Mouse (Mus musculus) fibroblast of lung, adult 2 months (primary cell): ENCODE results near the gene Mogat1.
"Not testable (repeated sequence)": the region's sequence is repeated elsewhere in the genome, so short reads cannot be mapped to it uniquely, and the experiment has no call there.

ENCODE experiments used
- DNase-seq: peaks from one replicate; pipeline ENCODE4 v3.0.0-alpha.2; 2011; ENCODE audit warnings: low read depth

The Mogat1 gene

GRCm38 (mm10) chr1:78510862-78511261 lies at the start of gene Mogat1:
Gene Mogat1 (plus strand): TSS chr1:78510991.
- DNase-seq, result no peak

- no peak for DNase-seq
Observed at GRCm38 (mm10) chr1:78472441-78472840, 38.4 kb upstream of the Mogat1 start.

DNA sequence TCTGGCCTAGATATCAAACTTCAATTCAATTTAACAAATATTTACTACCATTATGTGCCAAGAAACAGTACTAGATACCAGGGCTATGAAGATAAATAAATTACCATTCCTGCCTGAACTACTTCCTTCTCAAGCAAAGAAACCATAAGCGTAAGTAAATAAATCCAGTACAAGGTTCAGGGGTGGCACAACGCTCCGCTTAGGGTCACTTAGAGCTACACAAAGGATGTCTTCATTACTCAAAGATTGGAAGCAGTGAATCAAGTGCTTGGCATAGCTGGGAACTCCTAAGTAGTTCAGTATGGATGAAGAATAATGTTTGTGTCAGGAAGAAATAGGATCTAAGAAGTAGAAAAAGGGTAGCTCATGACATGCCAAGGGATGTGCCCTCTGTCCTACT lies 27.4 kb upstream of the Mogat1 start:
- no peak for DNase-seq

GRCm38 (mm10) chr1:78484361-78484760 lies 26.4 kb upstream of the Mogat1 start:
- peak; percentile 61 for DNase-seq

DNA sequence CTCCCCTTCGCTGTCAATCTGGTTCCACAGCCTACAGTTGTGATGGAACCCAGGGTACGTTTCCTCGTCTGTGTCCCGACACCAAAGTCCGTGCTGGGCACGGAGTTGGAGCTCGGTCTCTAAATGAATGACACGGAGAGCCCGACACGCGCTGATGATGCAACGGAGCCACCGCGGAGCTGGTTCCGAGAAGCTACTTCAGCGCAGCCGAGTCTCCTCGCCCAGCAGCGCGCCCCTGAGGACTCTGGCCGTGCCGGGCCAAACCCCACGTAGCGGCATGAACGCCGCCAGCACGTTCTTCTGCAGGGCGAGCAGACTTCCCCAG lies 22.4 kb upstream of the Mogat1 start:
- DNase-seq, result no peak

- DNase-seq, result peak; percentile 83
Observed at GRCm38 (mm10) chr1:78488752-78489492, 21.9 kb upstream of the Mogat1 start, which contains the start of gene Farsb. Gene Farsb (minus strand): TSS chr1:78488897.

DNA sequence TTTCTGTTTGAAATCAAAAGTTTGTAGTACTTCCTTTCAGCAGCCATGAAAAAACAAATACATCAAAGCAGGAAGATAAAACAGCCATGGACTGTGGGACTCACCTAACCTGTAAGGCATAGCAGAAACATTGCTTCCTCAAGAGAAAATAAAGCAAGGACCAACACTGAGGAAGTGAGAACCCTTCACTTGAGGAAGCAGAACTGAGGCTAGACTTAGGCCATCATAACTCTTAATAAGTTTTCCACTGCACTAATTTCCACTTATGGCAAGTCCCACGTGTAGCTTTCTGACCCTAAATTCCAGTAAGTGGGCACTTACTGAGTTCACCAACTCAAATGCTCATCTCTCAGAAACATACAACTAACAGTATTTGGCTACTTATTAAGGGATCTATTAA lies 20.6 kb upstream of the Mogat1 start:
- DNase-seq, result no peak

- no peak for DNase-seq
Observed at GRCm38 (mm10) chr1:78501036-78501435, 9.8 kb upstream of the Mogat1 start.

- not testable (repeated sequence) for DNase-seq
Observed at GRCm38 (mm10) chr1:78501856-78502255, 8.9 kb upstream of the Mogat1 start.

GRCm38 (mm10) chr1:78502527-78502926 lies 8.3 kb upstream of the Mogat1 start:
- no peak for DNase-seq

GRCm38 (mm10) chr1:78507137-78507536 lies 3.7 kb upstream of the Mogat1 start:
- no peak for DNase-seq

DNA sequence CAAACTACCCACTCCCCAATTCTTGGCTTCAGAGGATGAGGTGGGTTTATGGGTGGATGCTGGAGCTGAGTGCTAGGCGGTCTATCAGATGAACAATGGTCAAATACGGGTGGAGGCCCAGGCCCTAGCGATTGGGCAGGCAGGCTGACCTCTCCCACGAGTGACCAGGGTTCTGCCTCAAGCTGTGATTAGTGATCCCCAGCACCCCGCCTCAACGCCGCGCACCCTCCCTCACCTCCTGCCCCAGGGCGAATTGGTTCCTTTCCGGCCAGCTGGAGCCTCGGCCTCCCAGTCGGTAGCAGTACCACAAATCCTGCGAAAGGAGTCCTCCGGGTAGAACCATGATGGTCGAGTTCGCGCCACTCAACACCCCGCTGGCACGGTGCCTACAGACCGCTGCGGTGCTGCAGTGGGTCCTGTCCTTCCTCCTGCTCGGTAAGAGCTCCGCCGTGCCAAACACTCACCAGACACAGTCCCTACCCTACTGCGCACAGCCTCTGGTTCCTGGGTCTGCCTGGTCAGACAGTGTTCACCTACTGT lies 900 bp downstream of the Mogat1 start, which contains the start of gene BC035947:
Gene BC035947, minus strand, starts transcription at position 538 of the 540 bp plus-strand sequence.
- DNase-seq, result no peak

DNA sequence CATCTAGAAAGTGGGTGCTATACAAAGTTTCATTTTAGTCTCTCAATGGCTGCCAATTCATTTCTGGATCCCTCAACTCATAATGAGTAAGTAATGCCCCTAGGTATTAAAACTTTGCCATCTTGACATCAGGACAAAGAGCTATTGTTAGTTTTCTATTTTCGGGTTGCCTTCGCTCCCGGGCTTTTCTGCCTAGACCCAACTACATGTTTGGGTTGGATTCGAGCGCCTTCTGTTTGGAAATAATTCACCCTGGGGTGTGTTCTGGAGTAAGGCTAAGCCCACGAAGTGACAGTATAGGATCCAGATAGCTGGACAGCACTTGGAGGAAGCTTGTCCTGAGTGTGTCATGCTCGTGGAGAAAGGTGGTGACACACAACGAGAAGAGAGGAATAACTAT lies 2.0 kb downstream of the Mogat1 start:
- no peak for DNase-seq

GRCm38 (mm10) chr1:78518907-78519306 lies 8.1 kb downstream of the Mogat1 start:
- DNase-seq, result no peak

DNA sequence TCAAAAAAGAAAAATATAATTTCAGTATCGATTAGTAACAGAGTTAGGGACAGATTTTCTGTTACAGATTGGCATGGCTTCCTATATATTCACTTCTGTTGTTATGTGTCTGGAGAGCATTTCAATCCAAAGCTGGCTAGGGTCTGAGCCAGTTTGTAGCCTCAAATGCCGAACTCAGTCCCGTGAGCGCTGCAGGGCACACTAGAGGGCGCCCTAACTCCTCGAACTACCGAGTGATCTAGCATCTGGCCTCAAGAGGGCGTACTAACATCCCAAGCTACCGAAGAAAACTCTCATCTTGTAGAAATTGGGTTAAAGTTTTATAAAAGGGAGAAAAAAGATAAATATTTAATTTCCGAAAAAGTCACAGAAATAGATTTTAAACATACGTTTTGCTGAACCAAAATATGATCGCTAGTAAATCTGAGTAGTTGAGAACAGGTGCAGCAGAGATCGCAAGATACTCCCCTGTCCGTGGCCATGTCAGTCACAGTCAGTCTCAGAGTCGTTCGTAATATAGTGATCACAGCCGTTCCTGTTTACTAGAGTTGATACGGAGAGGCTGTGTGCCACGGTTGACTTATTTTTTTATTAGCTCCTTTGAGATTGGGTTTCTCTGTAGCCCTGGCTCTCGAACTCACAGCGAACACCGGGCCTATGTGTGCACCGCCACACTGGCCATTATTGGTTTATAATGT lies 14.5 kb downstream of the Mogat1 start:
- DNase-seq, result no peak

DNA sequence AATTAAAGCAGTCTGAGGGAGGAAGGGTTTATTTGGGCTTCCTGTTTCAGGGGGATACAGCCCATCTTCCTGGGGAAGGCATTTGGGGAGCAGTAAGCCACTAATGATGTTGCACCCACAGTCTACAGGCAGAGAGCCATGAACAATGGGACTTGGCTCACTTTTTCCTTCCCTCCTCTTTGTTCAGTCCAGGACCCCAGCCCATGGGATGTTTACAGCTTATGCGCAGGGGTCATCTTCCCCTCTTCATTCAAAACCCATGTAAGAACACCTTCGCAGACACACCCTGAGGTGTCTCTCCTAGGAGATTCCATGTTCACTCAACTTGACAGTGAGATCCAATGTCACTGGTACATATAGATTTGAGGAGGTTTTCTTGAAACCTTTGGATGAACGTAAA lies 17.6 kb downstream of the Mogat1 start:
- DNase-seq, result no peak

- no peak for DNase-seq
Observed at GRCm38 (mm10) chr1:78529011-78529410, 18.2 kb downstream of the Mogat1 start.

DNA sequence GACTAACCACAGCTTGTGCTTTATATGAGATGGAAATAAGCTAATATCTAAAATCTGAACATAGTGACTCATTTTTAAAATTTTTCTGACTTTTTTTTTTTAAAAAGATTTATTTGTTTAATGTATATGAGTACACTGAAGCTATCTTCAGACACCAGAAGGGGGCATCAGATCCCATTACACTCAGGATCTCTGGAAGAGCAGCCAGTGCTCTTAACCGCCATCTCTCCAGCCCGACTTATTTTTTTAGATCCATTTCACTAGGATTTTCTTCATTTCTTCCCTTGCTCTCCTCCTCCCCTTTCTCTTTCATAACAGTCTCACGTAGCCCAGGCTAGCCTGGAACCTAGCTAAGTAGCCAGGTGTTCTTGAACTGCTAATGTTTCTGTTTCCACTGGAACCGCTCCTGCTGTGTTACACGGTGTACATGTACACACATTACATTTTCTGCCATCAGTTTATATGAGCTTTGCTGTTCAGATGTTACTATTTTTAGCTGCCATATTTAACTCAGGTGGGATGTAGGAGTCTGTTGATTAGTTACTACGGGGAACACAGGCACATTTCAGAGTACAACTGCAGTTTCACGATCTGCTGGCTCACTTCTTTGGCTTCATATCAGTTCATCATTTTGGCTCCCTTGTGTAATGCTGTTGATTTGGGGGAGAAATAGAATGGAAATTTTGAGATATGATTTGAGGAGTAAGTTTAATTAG lies 19.9 kb downstream of the Mogat1 start:
- DNase-seq, result no peak

- DNase-seq, result no peak
Observed at GRCm38 (mm10) chr1:78532184-78532800, 21.5 kb downstream of the Mogat1 start.

GRCm38 (mm10) chr1:78534428-78535150 lies 23.8 kb downstream of the Mogat1 start:
- no peak for DNase-seq
